Mouse (Mus musculus) myocyte (in vitro differentiated cells): Measurements from ENCODE around the gene Gm9732.
"Not testable (repeated sequence)": the region's sequence is repeated elsewhere in the genome, so short reads cannot be mapped to it uniquely, and the experiment has no call there.

Experiments used
- CEBPB ChIP-seq: IDR thresholded peaks from 2 replicates; pipeline ENCODE4 v1.6.1; 2011; ENCODE audit warnings: mild to moderate bottlenecking, moderate library complexity; ENCODE audit not compliant: poor library complexity, insufficient read depth, severe bottlenecking
- MYOD1 ChIP-seq, 3 experiments: IDR thresholded peaks; one replicate each; pipeline ENCODE4 v1.6.1; 2011; ENCODE audit warnings: control low read depth in 2 of 3, low read depth in 2 of 3, mild to moderate bottlenecking in 2 of 3, moderate library complexity in 1 of 3; ENCODE audit not compliant: insufficient read length in 2 of 3, control insufficient read depth in 1 of 3
- MYOG ChIP-seq, 3 experiments: IDR thresholded peaks; one replicate each; pipeline ENCODE4 v1.6.1; 2011; ENCODE audit warnings: control low read depth in 2 of 3, low read depth in 2 of 3, mild to moderate bottlenecking in 2 of 3; ENCODE audit not compliant: insufficient read length in 2 of 3, control insufficient read depth in 1 of 3, insufficient read depth in 1 of 3
- POLR2A ChIP-seq: IDR thresholded peaks from one replicate; pipeline ENCODE4 v1.6.1; 2011; ENCODE audit warnings: low read depth, mild to moderate bottlenecking, control low read depth, moderate library complexity; ENCODE audit not compliant: insufficient read length
- POLR2AphosphoS2 ChIP-seq: IDR thresholded peaks from one replicate; pipeline ENCODE4 v1.6.1; 2011; ENCODE audit warnings: low read depth, control low read depth; ENCODE audit not compliant: insufficient read length
- TCF12 ChIP-seq: IDR thresholded peaks from one replicate; pipeline ENCODE4 v1.6.1; 2011; ENCODE audit warnings: mild to moderate bottlenecking, control low read depth; ENCODE audit not compliant: poor library complexity, insufficient read depth, severe bottlenecking
- USF1 ChIP-seq: IDR thresholded peaks from one replicate; pipeline ENCODE4 v1.6.1; 2011; ENCODE audit warnings: low read depth, mild to moderate bottlenecking, control low read depth, moderate library complexity

GRCm38 (mm10) chr14:43249611-43250170 is 25.1 kb upstream of the Gm9732 start:
- TF ChIP-seq POLR2A; POLR2AphosphoS2; USF1; MYOD1 (IDR thresholded peaks at IDR 0.05; ENCODE audit: control insufficient read depth in 1 of 3, insufficient read length in 2 of 3, low read depth in 2 of 3); TCF12; CEBPB; MYOG (IDR thresholded peaks at IDR 0.05; ENCODE audit: control insufficient read depth in 1 of 3, insufficient read depth in 1 of 3, insufficient read length in 2 of 3, low read depth in 2 of 3): not testable (repeated sequence)
